Comparison of ENCODE assay signal across 8 mouse cellular contexts in genomic region chr7:43579440-43580171, GRCm38 (mm10). TPM values are rescaled to one million over a fixed set of nuclear protein-coding genes. Genes with fewer than 3 reads are reported as not detected.
DNase-seq lines count a peak whose midpoint lies in the region; ATAC-seq and TF ChIP-seq lines count a peak whose summit lies in the region.

TSS of gene Zfp719 (plus strand) at chr7:43579610.

- peak within 1 kb of the TSS; percentile 83 to 87 for H3K4me3 ChIP-seq in ES-E14 (ENCODE audit: insufficient read depth in 1 of 2, low read depth in 1 of 2, low read length in 2 of 2, poor library complexity in 1 of 2, severe bottlenecking in 1 of 2)
- H3K4me3 ChIP-seq in forebrain, embryonic 15.5 days: peak within 1 kb of the TSS; percentile 64
- H3K4me3 ChIP-seq in lung, adult 2 months (replicated peaks; ENCODE audit: extremely low read depth, low read depth, low read length): peak within 1 kb of the TSS; percentile 93

- no peak for TF ChIP-seq CTCF in lung, adult 2 months (IDR thresholded peaks at IDR 0.05; ENCODE audit: insufficient read depth, low read length)

- H3K36me3 ChIP-seq in ES-E14 (ENCODE audit: control insufficient read depth, insufficient read depth, low read length, poor library complexity, severe bottlenecking): peaks cover 5% of the 10 kb centered on the region
- peaks cover 23% of the 10 kb centered on the region for H3K36me3 ChIP-seq in forebrain, embryonic 15.5 days

- H3K9ac ChIP-seq in ES-E14 (ENCODE audit: insufficient read depth, low read depth, low read length, poor library complexity, severe bottlenecking): peak within 1 kb of the TSS; percentile 91
- H3K9ac ChIP-seq in forebrain, embryonic 15.5 days (replicated peaks): peak within 1 kb of the TSS; percentile 78

- ATAC-seq in forebrain, embryonic 15.5 days (replicated peaks): peak; percentile 99
- ATAC-seq in neutrophil, adult 5-6 weeks (ENCODE audit: extremely low read depth, insufficient number of reproducible peaks, low FRiP score, poor library complexity, severe bottlenecking): peak; percentile 97

- H3K4me1 ChIP-seq in ES-E14 (ENCODE audit: control insufficient read depth in 2 of 2, insufficient read depth in 2 of 2, low read length in 2 of 2, poor library complexity in 1 of 2): peaks cover 0 to 3% of the 10 kb centered on the region in 2 experiments; a peak in 2 of 4 replicates
- peaks cover 23% of the 10 kb centered on the region for H3K4me1 ChIP-seq in forebrain, embryonic 15.5 days
- H3K4me1 ChIP-seq in lung, adult 2 months (ENCODE audit: control insufficient read depth, insufficient read depth, low read length): peaks cover 3% of the 10 kb centered on the region; the same call in 1 of the 2 replicates

- no peaks in the 10 kb centered on the region for H3K9me3 ChIP-seq in ES-E14 (ENCODE audit: control insufficient read depth, insufficient read depth, low read depth, low read length)
- no peaks in the 10 kb centered on the region for H3K9me3 ChIP-seq in forebrain, embryonic 15.5 days

- H3K27ac ChIP-seq in ES-E14 (ENCODE audit: insufficient read depth, low read depth, low read length, poor library complexity, severe bottlenecking): peak within 1 kb of the TSS; percentile 52
- H3K27ac ChIP-seq in forebrain, embryonic 15.5 days (replicated peaks): peak within 1 kb of the TSS; percentile 87

- peak; percentile 78; the same call in 1 of the 2 replicates for TF ChIP-seq POLR2A in lung, adult 2 months (IDR thresholded peaks at IDR 0.05; ENCODE audit: borderline replicate concordance, extremely low read depth, low read depth, low read length)

- peak; percentile 85 for DNase-seq in ES-E14 (ENCODE audit: low read depth, low spot score)
- peak; percentile 96 for DNase-seq in cerebellum, adult 11-12 months
- DNase-seq in heart, postnatal 25 days (ENCODE audit: low spot score): peak; percentile 86
- DNase-seq in layer of hippocampus, adult 18-20 months (ENCODE audit: low spot score in 2 of 2): peak; percentile 91 to 96
- DNase-seq in lung, adult 2 months: peak; percentile 80
- DNase-seq in thymus, adult 18-20 months: peak; percentile 85 to 94

- in situ Hi-C loops in ES-E14 (cut with MboI; ENCODE audit: low sequenced_read_pairs in 2 of 2, unreplicated experiment in 2 of 2): no loop called here

- no peaks in the 10 kb centered on the region for H3K27me3 ChIP-seq in forebrain, embryonic 15.5 days

- intact Hi-C loops in heart, postnatal 25 days (cut with DNase I): loop anchor here (1.0 to 10.0 kb wide), 4 partner anchors 13 to 205 kb away; partner anchors contain the start of genes Ctu1, Klk10 and Zfp658

- H3K4me2 ChIP-seq in forebrain, embryonic 15.5 days (replicated peaks): peak within 1 kb of the TSS; percentile 73

- WGBS in forebrain, embryonic 15.5 days: under 1% methylated on average over 37 of the region's 37 CpGs
- under 1% methylated on average over 37 of the region's 37 CpGs for WGBS in lung, adult 2 months

TF ChIP-seq in ES-E14, 5 proteins besides CTCF, POLR2A, EP300 and RAD21:
- TF ChIP-seq CHD2 (IDR thresholded peaks at IDR 0.05; ENCODE audit: low read depth, low read length) (no peak), HCFC1 (IDR thresholded peaks at IDR 0.05; ENCODE audit: borderline replicate concordance, insufficient read depth, low read length) (peak; percentile 72; the same call in 1 of the 2 replicates), MAFK (IDR thresholded peaks at IDR 0.05; ENCODE audit: insufficient read depth, low read depth, low read length) (0 out of 2 replicates have a peak, but pooled peaks have one; percentile 36), ZNF384 (IDR thresholded peaks at IDR 0.05; ENCODE audit: low read depth, low read length) (peak; percentile 94; the same call in 1 of the 2 replicates)

RNA-seq across cellular contexts. Expression of gene Zfp719, which starts in this region (rescaled TPM):
- 9.2 and 9.9 TPM in 2 replicates for total RNA-seq in ES-E14 (2012; rRNA removed)
- polyA plus RNA-seq in forebrain, embryonic 15.5 days (2015; fragmentation: Nextera tagmentation; extraction: Ambion mirVana): 15.8 and 17.9 TPM in 2 replicates
- total RNA-seq in heart, postnatal 25 days (2021): 1 to 10 TPM; 7.4 to 7.7 TPM
- 10 to 100 TPM; 18.5 to 19.1 TPM for total RNA-seq in layer of hippocampus, adult 18-20 months (2021)
- polyA plus RNA-seq in lung, adult 2 months (2012; rRNA removed): 2.0 and 2.5 TPM in 2 replicates
- 9.1 and 9.7 TPM in 2 replicates for total RNA-seq in neutrophil, adult 5-6 weeks (2017)

Comparison
In these comparisons a context has a peak if more than half of its experiments do, and no peak if none do; other contexts are left out.
1. Peak in every context shown above with its lines: DNase-seq, ATAC-seq, H3K4me3 ChIP-seq and H3K27ac ChIP-seq.